Mouse (Mus musculus) embryonic facial prominence, embryonic 14.5 days (tissue): ENCODE measurements around the gene Ptprm. TPM values are rescaled to one million over a fixed set of nuclear protein-coding genes. Genes with fewer than 3 reads are reported as not detected.

Experiments
- ATAC-seq: fragments of 200-750 bp; cut with Nextera tagmentation; 2 replicates; pipeline ENCODE4 v1.8.0; 2017; ENCODE audit warnings: low read depth, moderate number of reproducible peaks, moderate TSS enrichment
- DNase-seq: peaks from one replicate; pipeline ENCODE4 v3.0.0-alpha.2; 2015; ENCODE audit warnings: low spot score
- H3K27ac ChIP-seq: fragments of 300-500 bp; sonication (generic); replicated peaks from 2 replicates; pipeline ENCODE4 v1.5.1; 2014; ENCODE audit warnings: low read depth, mild to moderate bottlenecking, low read length, moderate library complexity
- H3K27me3 ChIP-seq: fragments of 300-500 bp; sonication (generic); replicated peaks from 2 replicates; pipeline ENCODE4 v1.6.1; 2014; ENCODE audit warnings: low read length; ENCODE audit not compliant: control insufficient read depth, insufficient read depth
- H3K36me3 ChIP-seq: fragments of 300-500 bp; sonication (generic); 2 replicates; pipeline ENCODE4 v1.6.1; 2014; ENCODE audit warnings: low read length, mixed read lengths; ENCODE audit not compliant: control insufficient read depth, insufficient read depth
- H3K4me1 ChIP-seq: fragments of 300-500 bp; sonication (generic); 2 replicates; pipeline ENCODE4 v1.6.1; 2014; ENCODE audit warnings: antibody characterized with exemption, low read length; ENCODE audit not compliant: control insufficient read depth, insufficient read depth
- H3K4me2 ChIP-seq: fragments of 300-500 bp; sonication (generic); 2 replicates; pipeline ENCODE4 v1.6.1; 2014; ENCODE audit warnings: low read depth, mild to moderate bottlenecking, low read length, moderate library complexity, mixed read lengths
- H3K4me3 ChIP-seq: fragments of 300-500 bp; sonication (generic); 2 replicates; pipeline ENCODE4 v1.5.1; 2014; ENCODE audit warnings: low read depth, mild to moderate bottlenecking, low read length
- H3K9ac ChIP-seq: fragments of 300-500 bp; sonication (generic); 2 replicates; pipeline ENCODE4 v1.6.1; 2014; ENCODE audit warnings: low read depth, mild to moderate bottlenecking, low read length, moderate library complexity, mixed read lengths
- H3K9me3 ChIP-seq: fragments of 300-500 bp; sonication (generic); 2 replicates; pipeline ENCODE4 v1.6.1; 2016; ENCODE audit warnings: low read length; ENCODE audit not compliant: control insufficient read depth
- WGBS: fragments of 180-500 bp; shearing (Covaris S2); extraction: QIAGEN DNeasy Blood & Tissue Kit; methylation state at CpG from one replicate; pipeline ENCODE4 v1.1.7; 2014; 5-methylcytosine and 5-hydroxymethylcytosine counted together
- polyA plus RNA-seq: library from polyadenylated mRNA; unstranded; fragments of >200 nt; fragmentation: Nextera tagmentation; extraction: Ambion mirVana; gene quantifications from 2 replicates; pipeline ENCODE4 v1.2.1, GENCODE M21; 2014

The Ptprm gene
- polyA plus RNA-seq, 1 experiment from 2014 or later, result 20.4 TPM

GRCm38 (mm10) chr17:66801831-66802687, 552.2 kb downstream of the Ptprm start:
- Histone ChIP-seq H3K4me1 (peaks cover 5% of the 10 kb centered on the region; the same call in 1 of the 2 replicates), H3K9me3 (no peaks in the 10 kb centered on the region), H3K27me3 (no peaks in the 10 kb centered on the region), H3K4me3 (no peak overlapping the region), H3K4me2 (no peak overlapping the region), H3K9ac (no peak overlapping the region), H3K27ac (no peak overlapping the region), H3K36me3 (no peaks in the 10 kb centered on the region)
- DNase-seq, result peak; percentile 76
- WGBS, result 32% methylated on average over 10 of the region's 10 CpGs
- ATAC-seq, result peak; percentile 57

GRCm38 (mm10) chr17:66800231-66800630, 554.0 kb downstream of the Ptprm start:
- no peak overlapping the region for H3K27ac ChIP-seq
- no peaks in the 10 kb centered on the region for H3K27me3 ChIP-seq
- peaks cover 5% of the 10 kb centered on the region; the same call in 1 of the 2 replicates for H3K4me1 ChIP-seq
- DNase-seq, result no peak
- no peak overlapping the region for H3K4me3 ChIP-seq
- no peak overlapping the region for H3K9ac ChIP-seq
- H3K4me2 ChIP-seq, result no peak overlapping the region
- ATAC-seq, result no peak
- no peaks in the 10 kb centered on the region for H3K9me3 ChIP-seq
- H3K36me3 ChIP-seq, result no peaks in the 10 kb centered on the region
- 93% methylated on average over 6 of the region's 6 CpGs for WGBS

- 22% methylated on average over 12 of the region's 12 CpGs for WGBS
- H3K36me3 ChIP-seq, result no peaks in the 10 kb centered on the region
These were observed 568.1 kb downstream of the Ptprm start for GRCm38 (mm10) chr17:66786166-66786565.

GRCm38 (mm10) chr17:66785586-66785985, 568.7 kb downstream of the Ptprm start:
- 77% methylated on average over 11 of the region's 11 CpGs for WGBS
- no peak overlapping the region for H3K4me3 ChIP-seq
- no peak overlapping the region for H3K9ac ChIP-seq
- H3K27me3 ChIP-seq, result no peaks in the 10 kb centered on the region
- DNase-seq (no peak), ATAC-seq (no peak)
- H3K9me3 ChIP-seq, result no peaks in the 10 kb centered on the region
- H3K27ac ChIP-seq, result no peak overlapping the region
- no peaks in the 10 kb centered on the region for H3K36me3 ChIP-seq
- no peak overlapping the region for H3K4me2 ChIP-seq
- H3K4me1 ChIP-seq, result no peaks in the 10 kb centered on the region

More at GRCm38 (mm10) chr17:66786166-66786565, 568.1 kb downstream of the Ptprm start:
- Histone ChIP-seq H3K4me2 (no peak overlapping the region), H3K9me3 (no peaks in the 10 kb centered on the region), H3K27ac (no peak overlapping the region), H3K4me3 (no peak overlapping the region), H3K9ac (no peak overlapping the region), H3K4me1 (no peaks in the 10 kb centered on the region), H3K27me3 (no peaks in the 10 kb centered on the region)
- DNase-seq (no peak), ATAC-seq (no peak)

- H3K4me2 ChIP-seq, result no peak overlapping the region
- 84% methylated on average over 4 of the region's 4 CpGs for WGBS
- ATAC-seq (no peak), DNase-seq (no peak)
- no peaks in the 10 kb centered on the region for H3K36me3 ChIP-seq
- H3K27ac ChIP-seq, result no peak overlapping the region
- no peak overlapping the region for H3K9ac ChIP-seq
- no peak overlapping the region for H3K4me3 ChIP-seq
- H3K4me1 ChIP-seq, result no peaks in the 10 kb centered on the region
- H3K27me3 ChIP-seq, result no peaks in the 10 kb centered on the region
- no peaks in the 10 kb centered on the region for H3K9me3 ChIP-seq
These were observed 570.7 kb downstream of the Ptprm start for GRCm38 (mm10) chr17:66783601-66784000.

- Histone ChIP-seq H3K4me3 (no peak overlapping the region), H3K4me2 (no peak overlapping the region), H3K9me3 (no peaks in the 10 kb centered on the region), H3K27me3 (no peaks in the 10 kb centered on the region), H3K27ac (no peak overlapping the region), H3K9ac (no peak overlapping the region), H3K36me3 (no peaks in the 10 kb centered on the region), H3K4me1 (no peaks in the 10 kb centered on the region)
- ATAC-seq (no peak), DNase-seq (no peak)
- 49% methylated on average over 10 of the region's 10 CpGs for WGBS
These were observed 571.2 kb downstream of the Ptprm start for GRCm38 (mm10) chr17:66783075-66783492.

- Histone ChIP-seq H3K4me2 (no peak overlapping the region), H3K36me3 (no peaks in the 10 kb centered on the region), H3K27me3 (no peaks in the 10 kb centered on the region), H3K9ac (no peak overlapping the region), H3K27ac (no peak overlapping the region), H3K4me3 (no peak overlapping the region), H3K4me1 (no peaks in the 10 kb centered on the region), H3K9me3 (no peaks in the 10 kb centered on the region)
- 84% methylated on average over 3 of the region's 3 CpGs for WGBS
- DNase-seq (no peak), ATAC-seq (no peak)
These were observed 572.3 kb downstream of the Ptprm start for GRCm38 (mm10) chr17:66781910-66782309.

- no peak overlapping the region for H3K4me3 ChIP-seq
- no peak overlapping the region for H3K4me2 ChIP-seq
- no peaks in the 10 kb centered on the region for H3K4me1 ChIP-seq
- no peaks in the 10 kb centered on the region for H3K36me3 ChIP-seq
- WGBS, result 81% methylated on average over 1 of the region's 1 CpGs
- no peaks in the 10 kb centered on the region for H3K27me3 ChIP-seq
- ATAC-seq (no peak), DNase-seq (no peak)
- H3K27ac ChIP-seq, result no peak overlapping the region
- no peaks in the 10 kb centered on the region for H3K9me3 ChIP-seq
- no peak overlapping the region for H3K9ac ChIP-seq
These were observed 575.2 kb downstream of the Ptprm start for GRCm38 (mm10) chr17:66779026-66779425.
